Mouse (Mus musculus) thymus, adult 2 months (tissue): Measurements from ENCODE around the gene Gemin8.

Source experiments
- CTCF ChIP-seq: fragments of 200-500 bp; IDR thresholded peaks from 2 replicates; pipeline ENCODE4 v1.5.1; 2012; ENCODE audit warnings: mild to moderate bottlenecking, control low read depth, low read length, moderate library complexity, borderline replicate concordance; ENCODE audit not compliant: control insufficient read depth, poor library complexity, insufficient read depth; ENCODE audit errors: extremely low read depth
- POLR2A ChIP-seq: fragments of 200-500 bp; IDR thresholded peaks from 2 replicates; pipeline ENCODE4 v1.6.1; 2012; ENCODE audit warnings: mild to moderate bottlenecking, low read length, control low read depth, moderate library complexity; ENCODE audit not compliant: control insufficient read depth, poor library complexity, insufficient read depth; ENCODE audit errors: extremely low read depth

DNA sequence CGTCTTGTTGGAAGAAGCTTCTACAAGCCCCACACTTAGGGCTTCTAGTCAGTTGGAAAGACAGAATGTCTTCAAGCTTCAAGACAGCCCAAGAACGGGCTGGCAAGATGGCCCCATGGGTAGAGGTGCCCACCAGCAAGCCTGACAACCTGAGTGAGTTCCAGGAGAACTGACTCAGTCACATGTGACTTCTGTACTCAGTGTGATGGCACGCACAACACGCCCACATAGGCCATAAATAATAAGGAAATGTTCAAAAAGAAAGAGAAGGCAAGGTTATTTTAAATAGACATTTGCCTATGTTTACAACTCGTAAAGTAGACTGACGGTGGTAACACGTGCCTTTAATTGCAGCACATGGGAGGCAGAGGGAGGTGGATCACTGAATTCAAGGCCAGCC lies 7.7 kb downstream of the Gemin8 start:
- TF ChIP-seq CTCF (no peak), POLR2A (no peak)
